Mouse (Mus musculus) limb, embryonic 11.5 days (tissue): ENCODE measurements around the gene Trim2. TPM values are rescaled to one million over a fixed set of nuclear protein-coding genes. Genes with fewer than 3 reads are reported as not detected.

Experiments
- ATAC-seq: fragments of 200-750 bp; cut with Nextera tagmentation; 2 replicates; pipeline ENCODE4 v1.8.0; 2017; ENCODE audit warnings: low read depth; ENCODE audit not compliant: insufficient number of reproducible peaks, low FRiP score, low TSS enrichment
- DNase-seq: peaks from one replicate; pipeline ENCODE4 v3.0.0-alpha.2; 2015; ENCODE audit warnings: low spot score
- H3K27ac ChIP-seq: fragments of 300-500 bp; sonication (generic); replicated peaks from 2 replicates; pipeline ENCODE4 v1.5.1; 2014; ENCODE audit warnings: low read depth, mild to moderate bottlenecking, low read length
- H3K27me3 ChIP-seq: fragments of 300-500 bp; sonication (generic); 2 replicates; pipeline ENCODE4 v1.6.1; 2014; ENCODE audit warnings: mild to moderate bottlenecking, low read length, mixed read lengths; ENCODE audit not compliant: control insufficient read depth, insufficient read depth
- H3K36me3 ChIP-seq: fragments of 300-500 bp; sonication (generic); 2 replicates; pipeline ENCODE4 v1.6.1; 2014; ENCODE audit warnings: mild to moderate bottlenecking, low read length, moderate library complexity, mixed read lengths; ENCODE audit not compliant: control insufficient read depth, insufficient read depth
- H3K4me1 ChIP-seq: fragments of 300-500 bp; sonication (generic); 2 replicates; pipeline ENCODE4 v1.6.1; 2014; ENCODE audit warnings: low read length, mixed read lengths; ENCODE audit not compliant: control insufficient read depth, insufficient read depth
- H3K4me2 ChIP-seq: fragments of 300-500 bp; sonication (generic); 2 replicates; pipeline ENCODE4 v1.6.1; 2014; ENCODE audit warnings: low read depth, mild to moderate bottlenecking, moderate library complexity; ENCODE audit not compliant: severe bottlenecking
- H3K4me3 ChIP-seq: fragments of 300-500 bp; sonication (generic); 2 replicates; pipeline ENCODE4 v1.5.1; 2014; ENCODE audit warnings: low read depth, low read length
- H3K9ac ChIP-seq: fragments of 300-500 bp; sonication (generic); 2 replicates; pipeline ENCODE4 v1.6.1; 2014; ENCODE audit warnings: mild to moderate bottlenecking, low read length
- H3K9me3 ChIP-seq: fragments of 300-500 bp; sonication (generic); 2 replicates; pipeline ENCODE4 v1.6.1; 2016; ENCODE audit warnings: low read length; ENCODE audit not compliant: control insufficient read depth
- WGBS: fragments of 180-500 bp; shearing (Covaris S2); extraction: QIAGEN DNeasy Blood & Tissue Kit; methylation state at CpG from one replicate; pipeline ENCODE4 v1.1.7; 2014; 5-methylcytosine and 5-hydroxymethylcytosine counted together
- polyA plus RNA-seq: library from polyadenylated mRNA; unstranded; fragments of >200 nt; fragmentation: Nextera tagmentation; extraction: Ambion mirVana; gene quantifications from 2 replicates; pipeline ENCODE4 v1.2.1, GENCODE M21; 2014

Gene Trim2
- polyA plus RNA-seq, 1 experiment from 2014 or later = 12.4 TPM

- H3K4me1 ChIP-seq = no peaks in the 10 kb centered on the region
- no peak overlapping the region for H3K4me2 ChIP-seq
- DNase-seq = no peak
- H3K9me3 ChIP-seq = no peaks in the 10 kb centered on the region
- H3K36me3 ChIP-seq = no peaks in the 10 kb centered on the region
- ATAC-seq = peak; percentile 18; the same call in 1 of the 2 replicates
- no peak overlapping the region for H3K4me3 ChIP-seq
- 75% methylated on average over 6 of the region's 6 CpGs for WGBS
- H3K9ac ChIP-seq = no peak overlapping the region
- H3K27me3 ChIP-seq = no peaks in the 10 kb centered on the region
- H3K27ac ChIP-seq = no peak overlapping the region
These were observed 7.3 kb upstream of the Trim2 start for GRCm38 (mm10) chr3:84313801-84314541.

- no peak overlapping the region for H3K27ac ChIP-seq
- peak; percentile 68 for DNase-seq
- no peaks in the 10 kb centered on the region for H3K27me3 ChIP-seq
- no peaks in the 10 kb centered on the region for H3K4me1 ChIP-seq
- H3K4me3 ChIP-seq = no peak overlapping the region
- H3K4me2 ChIP-seq = no peak overlapping the region
- H3K9me3 ChIP-seq = no peaks in the 10 kb centered on the region
- WGBS = 50% methylated on average over 18 of the region's 18 CpGs
- H3K9ac ChIP-seq = no peak overlapping the region
- H3K36me3 ChIP-seq = no peaks in the 10 kb centered on the region
- ATAC-seq = no peak
These were observed 6.5 kb upstream of the Trim2 start for GRCm38 (mm10) chr3:84313003-84313800.

- Histone ChIP-seq H3K27me3 (no peaks in the 10 kb centered on the region), H3K9me3 (no peaks in the 10 kb centered on the region), H3K4me2 (no peak overlapping the region), H3K36me3 (no peaks in the 10 kb centered on the region), H3K4me1 (no peaks in the 10 kb centered on the region), H3K27ac (no peak overlapping the region), H3K4me3 (no peak overlapping the region), H3K9ac (no peak overlapping the region)
- DNase-seq (no peak), ATAC-seq (no peak)
- 86% methylated on average over 5 of the region's 5 CpGs for WGBS
These were observed 5.6 kb upstream of the Trim2 start for GRCm38 (mm10) chr3:84312326-84312725.

GRCm38 (mm10) chr3:84307516-84307915, 839 bp upstream of the Trim2 start:
- peaks cover 18% of the 10 kb centered on the region for H3K27me3 ChIP-seq
- DNase-seq (no peak), ATAC-seq (no peak)
- WGBS = 90% methylated on average over 5 of the region's 5 CpGs
- no peaks in the 10 kb centered on the region for H3K36me3 ChIP-seq
- no peak overlapping the region for H3K4me3 ChIP-seq
- H3K4me2 ChIP-seq = no peak overlapping the region
- H3K9me3 ChIP-seq = 0 out of 2 replicates have a peak, but pooled peaks cover 5% of the 10 kb centered on the region
- H3K4me1 ChIP-seq = peaks cover 8% of the 10 kb centered on the region; the same call in 1 of the 2 replicates
- no peak overlapping the region for H3K27ac ChIP-seq
- no peak overlapping the region for H3K9ac ChIP-seq

GRCm38 (mm10) chr3:84305722-84306510, 761 bp downstream of the Trim2 start:
- Histone ChIP-seq H3K4me3 (no peak overlapping the region), H3K9ac (no peak overlapping the region), H3K27me3 (peaks cover 18% of the 10 kb centered on the region), H3K4me1 (peaks cover 8% of the 10 kb centered on the region; the same call in 1 of the 2 replicates), H3K27ac (no peak overlapping the region), H3K4me2 (no peak overlapping the region), H3K36me3 (no peaks in the 10 kb centered on the region), H3K9me3 (0 out of 2 replicates have a peak, but pooled peaks cover 5% of the 10 kb centered on the region)
- no peak for ATAC-seq
- WGBS = 54% methylated on average over 15 of the region's 15 CpGs
- no peak for DNase-seq

- peaks cover 18% of the 10 kb centered on the region for H3K27me3 ChIP-seq
- DNase-seq (peak; percentile 73), ATAC-seq (peak; percentile 65; the same call in 1 of the 2 replicates)
- H3K9ac ChIP-seq = no peak overlapping the region
- H3K4me1 ChIP-seq = peaks cover 8% of the 10 kb centered on the region; the same call in 1 of the 2 replicates
- WGBS = 2% methylated on average over 28 of the region's 28 CpGs
- peak overlapping the region; percentile 34 for H3K4me3 ChIP-seq
- H3K4me2 ChIP-seq = peak overlapping the region; percentile 60
- H3K36me3 ChIP-seq = no peaks in the 10 kb centered on the region
- H3K27ac ChIP-seq = no peak overlapping the region
- H3K9me3 ChIP-seq = 0 out of 2 replicates have a peak, but pooled peaks cover 5% of the 10 kb centered on the region
These were observed 1.5 kb downstream of the Trim2 start for GRCm38 (mm10) chr3:84305010-84305692.

- DNase-seq = peak; percentile 69
- Histone ChIP-seq H3K4me2 (peak overlapping the region; percentile 60), H3K27me3 (peaks cover 18% of the 10 kb centered on the region), H3K27ac (no peak overlapping the region), H3K9ac (no peak overlapping the region), H3K36me3 (no peaks in the 10 kb centered on the region), H3K4me3 (peak overlapping the region; percentile 34), H3K4me1 (peaks cover 8% of the 10 kb centered on the region; the same call in 1 of the 2 replicates), H3K9me3 (0 out of 2 replicates have a peak, but pooled peaks cover 5% of the 10 kb centered on the region)
- WGBS = under 1% methylated on average over 32 of the region's 32 CpGs
- peak; percentile 14; the same call in 1 of the 2 replicates for ATAC-seq
These were observed 2.2 kb downstream of the Trim2 start for GRCm38 (mm10) chr3:84304339-84305009.
